Mouse (Mus musculus) cerebellum, adult 9-11 months (tissue): ENCODE results near the gene Smarcd1.
"Not testable (repeated sequence)": the region's sequence is repeated elsewhere in the genome, so short reads cannot be mapped to it uniquely, and the experiment has no call there.

Source experiments
- DNase-seq: peaks from one replicate; pipeline ENCODE4 v3.0.0; 2022

Gene Smarcd1

GRCm38 (mm10) chr15:99715361-99715865 is 13.5 kb downstream of the Smarcd1 start:
- DNase-seq: peak; percentile 74

GRCm38 (mm10) chr15:99715982-99716746 is 14.2 kb downstream of the Smarcd1 start:
- peak; percentile 67 for DNase-seq

GRCm38 (mm10) chr15:99716814-99717213 is 14.9 kb downstream of the Smarcd1 start:
- DNase-seq: peak; percentile 57

- DNase-seq: peak; percentile 93
Measured at GRCm38 (mm10) chr15:99717386-99718334, 15.7 kb downstream of the Smarcd1 start, which contains the start of gene Gpd1. Gpd1 (plus strand) TSS chr15:99717515.

GRCm38 (mm10) chr15:99718461-99719021 is 16.6 kb downstream of the Smarcd1 start:
- DNase-seq: peak; percentile 77

- peak; percentile 52 for DNase-seq
Measured at GRCm38 (mm10) chr15:99719865-99720264, 17.9 kb downstream of the Smarcd1 start.

- peak; percentile 62 for DNase-seq
Measured at GRCm38 (mm10) chr15:99721921-99722743, 20.2 kb downstream of the Smarcd1 start.

GRCm38 (mm10) chr15:99723120-99723514 is 21.2 kb downstream of the Smarcd1 start:
- DNase-seq: peak; percentile 58

- DNase-seq: peak; percentile 82
Measured at GRCm38 (mm10) chr15:99723515-99724291, 21.8 kb downstream of the Smarcd1 start.

- peak; percentile 85 for DNase-seq
Measured at GRCm38 (mm10) chr15:99724292-99725021, 22.5 kb downstream of the Smarcd1 start.

GRCm38 (mm10) chr15:99725341-99726155 is 23.6 kb downstream of the Smarcd1 start, which contains the start of gene Cox14:
Cox14 (plus strand) TSS chr15:99725618.
- peak; percentile 99 for DNase-seq

- DNase-seq: no peak
Measured at GRCm38 (mm10) chr15:99726549-99726948, 24.6 kb downstream of the Smarcd1 start.

GRCm38 (mm10) chr15:99727039-99727438 is 25.1 kb downstream of the Smarcd1 start:
- not testable (repeated sequence) for DNase-seq

GRCm38 (mm10) chr15:99727525-99727924 is 25.6 kb downstream of the Smarcd1 start:
- DNase-seq: no peak

- DNase-seq: no peak
Measured at GRCm38 (mm10) chr15:99728211-99728610, 26.3 kb downstream of the Smarcd1 start.

- no peak for DNase-seq
Measured at GRCm38 (mm10) chr15:99729056-99729783, 27.3 kb downstream of the Smarcd1 start.

GRCm38 (mm10) chr15:99731167-99731566 is 29.2 kb downstream of the Smarcd1 start:
- DNase-seq: no peak

GRCm38 (mm10) chr15:99731678-99732077 is 29.7 kb downstream of the Smarcd1 start:
- DNase-seq: no peak

GRCm38 (mm10) chr15:99733186-99733585 is 31.3 kb downstream of the Smarcd1 start:
- DNase-seq: no peak
